Mouse (Mus musculus) brain, embryonic 14.5 days (tissue): ENCODE measurements at regions not wholly inside any gene's neighbourhood (a gene's known extent, or its start where the extent isn't known, plus 50 kb on each side); places are given as distances from the start of the nearest gene placed in this dataset.

Experiments
- DNase-seq: peaks from one replicate; pipeline ENCODE4 v3.0.0-alpha.2; 2011; ENCODE audit warnings: low read depth
- CTCF ChIP-seq: fragments of 200-500 bp; IDR thresholded peaks from 2 replicates; pipeline ENCODE4 v1.5.1; 2012; ENCODE audit warnings: inconsistent platforms, mild to moderate bottlenecking, moderate library complexity, borderline replicate concordance; ENCODE audit not compliant: insufficient read depth, insufficient read length; ENCODE audit errors: extremely low read depth
- POLR2A ChIP-seq: fragments of 200-500 bp; IDR thresholded peaks from 2 replicates; pipeline ENCODE4 v1.6.1; 2012; ENCODE audit warnings: mild to moderate bottlenecking, inconsistent platforms, borderline replicate concordance; ENCODE audit not compliant: poor library complexity, insufficient read depth, insufficient read length, severe bottlenecking; ENCODE audit errors: extremely low read depth

GRCm38 (mm10) chr14:83232262-83232661 is 1211.1 kb upstream of the Pcdh17 start:
- DNase-seq: no peak
- TF ChIP-seq CTCF (no peak), POLR2A (no peak)

- no peak for DNase-seq
- TF ChIP-seq POLR2A (no peak), CTCF (no peak)
These were observed 1196.5 kb upstream of the Pcdh17 start for GRCm38 (mm10) chr14:83246891-83247290.

- no peak for DNase-seq
- TF ChIP-seq CTCF: no peak
- no peak for TF ChIP-seq POLR2A
These were observed 1196.0 kb upstream of the Pcdh17 start for GRCm38 (mm10) chr14:83247405-83247804.

GRCm38 (mm10) chr14:83252922-83253321 is 1190.4 kb upstream of the Pcdh17 start:
- DNase-seq: no peak
- no peak for TF ChIP-seq POLR2A
- no peak for TF ChIP-seq CTCF

GRCm38 (mm10) chr14:83302599-83302998 is 1140.8 kb upstream of the Pcdh17 start:
- DNase-seq: peak; percentile 54
- no peak for TF ChIP-seq POLR2A
- no peak for TF ChIP-seq CTCF

- TF ChIP-seq POLR2A: no peak
- no peak for TF ChIP-seq CTCF
- peak; percentile 41 for DNase-seq
These were observed 1122.6 kb upstream of the Pcdh17 start for GRCm38 (mm10) chr14:83320773-83321172.

GRCm38 (mm10) chr14:83363153-83363552 is 1080.2 kb upstream of the Pcdh17 start:
- peak; percentile 2 for DNase-seq
- TF ChIP-seq CTCF (no peak), POLR2A (no peak)
